Comparison of ENCODE assay signal across 9 mouse cellular contexts in genomic region chr4:99235203-99235856, GRCm38 (mm10). TPM values are rescaled to one million over a fixed set of nuclear protein-coding genes. Genes with fewer than 3 reads are reported as not detected.
DNase-seq lines count a peak whose midpoint lies in the region; ATAC-seq and TF ChIP-seq lines count a peak whose summit lies in the region.
"Had no signal": no experiment of that assay in that cellular context is flagged by ENCODE, and none has a peak within 500 bp of the region (broad histone marks: within the 10 kb centered on the region; RNA-seq: fewer than 3 reads in every experiment).

No protein-coding gene starts in this region.

- no peaks in the 10 kb centered on the region for H3K9me3 ChIP-seq in lung, embryonic 14.5 days (ENCODE audit: low read depth, low read length)

- TF ChIP-seq CTCF in lung, embryonic 14.5 days (IDR thresholded peaks at IDR 0.05; ENCODE audit: low read depth): peak; percentile 73

- 85% methylated on average over 8 of the region's 8 CpGs for WGBS in lung, embryonic 14.5 days

- H3K4me1 ChIP-seq in lung, embryonic 14.5 days (ENCODE audit: insufficient read depth): no peaks in the 10 kb centered on the region
- H3K4me1 ChIP-seq: megakaryocyte, embryonic 14.5 days had no signal

- H3K9ac ChIP-seq in lung, embryonic 14.5 days: no peak overlapping the region

- no peaks in the 10 kb centered on the region for H3K27me3 ChIP-seq in lung, embryonic 14.5 days (ENCODE audit: insufficient read depth, low read length)
- H3K27me3 ChIP-seq: megakaryocyte, embryonic 14.5 days had no signal

- no peak overlapping the region for H3K4me2 ChIP-seq in lung, embryonic 14.5 days

- H3K36me3 ChIP-seq in lung, embryonic 14.5 days (ENCODE audit: insufficient read depth): no peaks in the 10 kb centered on the region

- no peak overlapping the region for H3K4me3 ChIP-seq in lung, embryonic 14.5 days (ENCODE audit: low read depth, low read length)
- H3K4me3 ChIP-seq: megakaryocyte, embryonic 14.5 days had no signal

- DNase-seq in cerebellum, adult 18-20 months: peak; percentile 19 to 20
- DNase-seq in cerebellum, adult 11 months: no peak
- peak; percentile 88 for DNase-seq in lung, embryonic 14.5 days
- DNase-seq in lung, postnatal 4 days: no peak
- DNase-seq in embryo, embryonic 9.5 days (ENCODE audit: extremely low spot score): peak; percentile 59
- peak; percentile 24 for DNase-seq in lung, postnatal 14 days
- DNase-seq in spleen, postnatal 36 days (ENCODE audit: low spot score in 2 of 2): no peak
- no peak for DNase-seq in urinary bladder, postnatal 25 days (ENCODE audit: low spot score)

- no peak for ATAC-seq in lung, embryonic 14.5 days (ENCODE audit: insufficient read depth)

- H3K27ac ChIP-seq in lung, embryonic 14.5 days (ENCODE audit: low read depth): no peak overlapping the region

RNA-seq across cellular contexts. Expression of gene Atg4c, which starts 41.6 kb away (rescaled TPM):
- 11.3 and 12.3 TPM in 2 replicates for polyA plus RNA-seq in lung, embryonic 14.5 days (2014; fragmentation: Nextera tagmentation; extraction: Ambion mirVana)

Comparison
In these comparisons a context has a peak if more than half of its experiments do, and no peak if none do; other contexts are left out.
1. DNase-seq: peak in cerebellum, adult 18-20 months (2 of 2), lung, embryonic 14.5 days (single experiment), embryo, embryonic 9.5 days (single experiment) and lung, postnatal 14 days (single experiment); none in cerebellum, adult 11 months (single experiment), lung, postnatal 4 days (0 of 2), spleen, postnatal 36 days (0 of 2) and urinary bladder, postnatal 25 days (single experiment).